Mouse (Mus musculus) heart, embryonic 12.5 days (tissue): ENCODE measurements around the gene Nsd2. TPM values are rescaled to one million over a fixed set of nuclear protein-coding genes. Genes with fewer than 3 reads are reported as not detected.

ENCODE experiments used
- ATAC-seq: fragments of 200-750 bp; cut with Nextera tagmentation; 2 replicates; pipeline ENCODE4 v1.8.0; 2017; ENCODE audit warnings: moderate TSS enrichment, moderate library complexity; ENCODE audit not compliant: insufficient number of reproducible peaks, low FRiP score
- H3K27ac ChIP-seq: fragments of 300-500 bp; sonication (generic); 2 replicates; pipeline ENCODE4 v1.5.1; 2016; ENCODE audit warnings: mild to moderate bottlenecking, moderate library complexity; ENCODE audit not compliant: poor library complexity, severe bottlenecking
- H3K27me3 ChIP-seq: fragments of 300-500 bp; sonication (generic); replicated peaks from 2 replicates; pipeline ENCODE4 v1.6.1; 2016; ENCODE audit warnings: mild to moderate bottlenecking, moderate library complexity
- H3K36me3 ChIP-seq: fragments of 300-500 bp; sonication (generic); 2 replicates; pipeline ENCODE4 v1.6.1; 2016; ENCODE audit warnings: mild to moderate bottlenecking, moderate library complexity
- H3K4me1 ChIP-seq: fragments of 300-500 bp; sonication (generic); replicated peaks from 2 replicates; pipeline ENCODE4 v1.6.1; 2016; ENCODE audit warnings: mild to moderate bottlenecking
- H3K4me2 ChIP-seq: fragments of 300-500 bp; sonication (generic); 2 replicates; pipeline ENCODE4 v1.6.1; 2016; ENCODE audit warnings: mild to moderate bottlenecking, moderate library complexity
- H3K4me3 ChIP-seq: fragments of 300-500 bp; sonication (generic); 2 replicates; pipeline ENCODE4 v1.5.1; 2016; ENCODE audit warnings: mild to moderate bottlenecking
- H3K9ac ChIP-seq: fragments of 300-500 bp; sonication (generic); 2 replicates; pipeline ENCODE4 v1.6.1; 2016; ENCODE audit warnings: mild to moderate bottlenecking, moderate library complexity
- H3K9me3 ChIP-seq: fragments of 300-500 bp; sonication (generic); replicated peaks from 2 replicates; pipeline ENCODE4 v1.6.1; 2016; ENCODE audit warnings: mild to moderate bottlenecking, moderate library complexity
- WGBS: fragments of 180-500 bp; shearing (Covaris S2); methylation state at CpG from one replicate; pipeline ENCODE4 v1.1.7; 2016; 5-methylcytosine and 5-hydroxymethylcytosine counted together
- polyA plus RNA-seq: library from polyadenylated mRNA; unstranded; fragments of >200 nt; fragmentation: Nextera tagmentation; extraction: Ambion mirVana; gene quantifications from 2 replicates; pipeline ENCODE4 v1.2.1, GENCODE M21; 2016

The Nsd2 gene
- polyA plus RNA-seq, 1 experiment from 2014 or later = 43.7 TPM

DNA sequence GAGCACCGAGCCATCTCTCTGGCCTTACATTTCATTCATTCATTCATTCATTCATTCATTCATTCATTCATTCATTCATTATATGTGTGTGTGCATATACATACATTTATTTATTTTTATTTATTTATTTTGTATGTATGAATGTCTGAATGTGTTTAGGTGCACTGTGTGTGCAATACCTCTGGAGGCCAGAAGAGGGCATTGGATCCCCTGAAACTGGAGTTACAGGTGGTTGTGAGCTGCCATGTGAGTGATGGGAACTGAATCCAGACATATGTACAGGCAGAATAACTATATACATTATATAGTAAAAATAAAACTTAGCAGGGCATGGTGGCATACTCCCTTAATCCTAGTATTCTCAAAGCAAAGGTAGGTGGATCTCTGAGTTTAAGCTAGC, 32.6 kb downstream of the Nsd2 start:
- ATAC-seq = no peak
- H3K36me3 ChIP-seq = peaks cover 51% of the 10 kb centered on the region
- WGBS = 97% methylated on average over 1 of the region's 1 CpGs

DNA sequence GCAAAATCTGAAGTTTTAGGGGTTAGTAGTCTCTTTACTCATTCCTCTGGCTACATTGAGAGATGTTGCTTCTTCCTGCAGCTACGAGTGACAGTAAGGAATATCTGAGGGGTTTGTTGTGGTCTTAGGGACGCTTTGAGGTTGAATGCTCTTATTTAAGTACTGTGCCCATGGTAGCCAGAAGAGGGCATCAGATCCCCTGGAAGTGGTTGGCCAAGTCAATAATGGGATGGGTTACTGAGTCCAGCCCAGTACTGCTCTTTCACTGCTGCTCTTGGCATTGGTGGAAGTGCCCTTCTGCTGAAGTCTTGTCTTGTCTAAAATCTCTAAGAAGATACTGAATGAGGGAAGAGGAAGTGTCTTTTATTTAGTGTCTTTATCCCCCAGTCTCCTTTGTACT, 33.5 kb downstream of the Nsd2 start:
- Histone ChIP-seq H3K36me3 (peaks cover 60% of the 10 kb centered on the region), H3K9me3 (no peaks in the 10 kb centered on the region), H3K9ac (no peak overlapping the region), H3K4me3 (no peak overlapping the region), H3K4me1 (no peaks in the 10 kb centered on the region), H3K27me3 (no peaks in the 10 kb centered on the region), H3K4me2 (no peak overlapping the region), H3K27ac (no peak overlapping the region)
- 81% methylated on average over 2 of the region's 2 CpGs for WGBS
- ATAC-seq = no peak

More for the DNA sequence above, 32.6 kb downstream of the Nsd2 start:
- no peak overlapping the region for H3K4me3 ChIP-seq
- no peaks in the 10 kb centered on the region for H3K9me3 ChIP-seq
- no peaks in the 10 kb centered on the region for H3K27me3 ChIP-seq
- H3K9ac ChIP-seq = no peak overlapping the region
- no peak overlapping the region for H3K4me2 ChIP-seq
- H3K4me1 ChIP-seq = no peaks in the 10 kb centered on the region
- H3K27ac ChIP-seq = no peak overlapping the region

DNA sequence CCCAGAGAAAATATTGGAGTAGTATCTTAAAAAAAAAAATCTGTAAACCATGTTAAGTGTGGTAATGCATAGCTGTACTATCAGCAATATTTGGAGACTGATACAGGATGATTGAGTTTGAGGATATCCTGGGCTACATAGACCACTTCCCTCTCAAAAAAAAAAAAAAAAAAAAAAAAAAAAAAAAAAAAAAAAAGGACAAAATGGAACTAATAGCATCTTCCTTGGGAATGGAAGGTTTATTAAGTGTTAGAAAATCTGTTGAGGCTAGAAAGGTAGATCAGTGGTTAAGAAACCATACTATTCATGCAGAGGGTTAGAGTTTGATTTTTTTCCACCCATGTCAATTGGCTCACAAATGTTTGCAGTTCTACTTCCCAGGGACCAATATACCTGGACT, 37.2 kb downstream of the Nsd2 start:
- Histone ChIP-seq H3K4me2 (no peak overlapping the region), H3K9me3 (peaks cover 3% of the 10 kb centered on the region; the same call in 1 of the 2 replicates), H3K27me3 (no peaks in the 10 kb centered on the region), H3K27ac (no peak overlapping the region), H3K4me3 (no peak overlapping the region), H3K4me1 (no peaks in the 10 kb centered on the region), H3K36me3 (peaks cover 73% of the 10 kb centered on the region), H3K9ac (no peak overlapping the region)
- no peak for ATAC-seq

DNA sequence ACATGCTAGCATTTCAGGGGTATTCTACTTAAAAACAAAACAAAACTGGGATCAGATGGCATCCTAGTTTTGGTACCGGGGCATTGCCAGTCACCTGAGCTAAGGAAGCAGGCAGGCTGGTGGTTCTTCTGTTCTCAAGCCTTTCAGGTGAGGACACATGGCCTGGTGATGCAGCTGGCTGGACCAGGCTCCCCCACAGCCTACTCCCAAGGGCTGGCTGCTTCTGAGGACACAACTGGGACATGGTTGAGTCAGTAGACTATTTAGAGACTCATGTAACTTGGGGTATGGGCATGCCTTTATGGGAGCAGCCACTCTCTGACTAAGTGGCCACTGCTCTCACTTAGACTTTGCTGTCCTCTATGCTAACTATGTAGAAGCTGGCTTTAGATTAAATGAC, 54.9 kb downstream of the Nsd2 start:
- no peaks in the 10 kb centered on the region for H3K9me3 ChIP-seq
- H3K4me2 ChIP-seq = no peak overlapping the region
- H3K4me1 ChIP-seq = no peaks in the 10 kb centered on the region
- peaks cover 66% of the 10 kb centered on the region for H3K36me3 ChIP-seq
- H3K27me3 ChIP-seq = no peaks in the 10 kb centered on the region
- H3K4me3 ChIP-seq = no peak overlapping the region
- ATAC-seq = no peak
- no peak overlapping the region for H3K9ac ChIP-seq
- no peak overlapping the region for H3K27ac ChIP-seq
- WGBS = 88% methylated on average over 1 of the region's 1 CpGs

DNA sequence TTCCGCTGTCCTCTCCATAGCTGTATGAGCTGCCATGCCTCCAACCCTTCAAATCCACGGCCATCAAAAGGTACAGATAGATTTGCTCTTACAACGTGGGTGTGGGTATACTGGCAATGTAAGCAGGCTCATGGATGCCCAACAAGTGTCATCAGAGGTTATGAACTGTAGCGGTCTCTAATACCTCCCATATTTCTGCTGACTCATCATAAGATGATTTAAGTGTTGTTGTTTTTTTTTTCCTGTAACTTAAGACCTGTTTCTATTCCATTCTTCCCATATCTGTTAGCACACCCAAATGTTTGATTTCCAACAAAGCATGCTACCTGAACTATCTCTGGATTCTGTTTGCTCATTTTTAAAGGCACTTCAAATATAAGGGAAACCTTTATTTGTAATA, 60.6 kb downstream of the Nsd2 start:
- no peak overlapping the region for H3K27ac ChIP-seq
- no peaks in the 10 kb centered on the region for H3K4me1 ChIP-seq
- no peak overlapping the region for H3K4me3 ChIP-seq
- H3K9me3 ChIP-seq = no peaks in the 10 kb centered on the region
- no peak for ATAC-seq
- WGBS = 90% methylated on average over 4 of the region's 4 CpGs
- peaks cover 86% of the 10 kb centered on the region for H3K36me3 ChIP-seq
- H3K9ac ChIP-seq = no peak overlapping the region
- H3K4me2 ChIP-seq = no peak overlapping the region
- H3K27me3 ChIP-seq = no peaks in the 10 kb centered on the region

DNA sequence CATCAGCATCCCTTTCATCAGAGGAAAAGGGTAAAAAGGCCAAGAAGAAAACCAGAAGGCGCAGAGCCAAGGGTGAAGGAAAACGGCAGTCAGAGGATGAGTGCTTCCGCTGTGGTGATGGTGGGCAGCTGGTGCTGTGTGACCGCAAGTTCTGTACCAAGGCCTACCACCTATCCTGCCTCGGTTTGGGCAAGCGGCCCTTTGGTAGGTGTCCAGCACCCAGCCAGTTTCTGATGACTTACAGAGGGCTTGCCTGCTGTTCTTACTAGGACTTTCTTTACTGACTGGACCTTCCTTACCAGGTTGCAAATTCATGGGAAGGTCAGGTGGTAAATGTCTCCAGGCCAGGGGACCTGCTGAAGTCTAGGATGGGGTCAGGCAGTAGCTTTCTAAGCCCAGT, 72.9 kb downstream of the Nsd2 start:
- Histone ChIP-seq H3K4me2 (no peak overlapping the region), H3K27ac (no peak overlapping the region), H3K27me3 (no peaks in the 10 kb centered on the region), H3K4me1 (no peaks in the 10 kb centered on the region), H3K9ac (no peak overlapping the region), H3K36me3 (peaks cover 95% of the 10 kb centered on the region), H3K9me3 (no peaks in the 10 kb centered on the region), H3K4me3 (no peak overlapping the region)
- ATAC-seq = no peak
- WGBS = 90% methylated on average over 6 of the region's 6 CpGs

DNA sequence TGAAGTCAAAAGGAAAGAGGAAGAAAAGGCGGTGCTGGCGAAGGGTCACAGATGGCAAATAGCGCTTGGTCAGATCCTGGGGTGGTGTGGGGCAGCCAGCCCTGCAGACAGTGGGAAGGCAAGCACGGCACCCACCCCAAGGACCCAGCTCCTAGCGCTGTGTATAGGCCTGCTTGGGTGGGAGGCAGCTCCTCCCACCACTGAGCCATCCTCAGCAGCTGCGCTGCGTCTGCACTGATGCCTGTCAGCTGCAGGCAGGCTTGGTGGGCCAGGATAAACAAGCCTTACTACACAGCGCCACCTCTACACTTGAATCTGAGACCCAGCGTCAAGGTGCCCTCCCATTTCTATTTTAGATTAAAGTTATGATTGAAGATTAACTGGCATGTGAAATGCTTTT, 74.6 kb downstream of the Nsd2 start:
- peaks cover 96% of the 10 kb centered on the region for H3K36me3 ChIP-seq
- H3K4me3 ChIP-seq = no peak overlapping the region
- no peaks in the 10 kb centered on the region for H3K4me1 ChIP-seq
- no peaks in the 10 kb centered on the region for H3K9me3 ChIP-seq
- WGBS = 84% methylated on average over 9 of the region's 9 CpGs
- H3K9ac ChIP-seq = no peak overlapping the region
- H3K27me3 ChIP-seq = no peaks in the 10 kb centered on the region
- H3K4me2 ChIP-seq = no peak overlapping the region
- no peak overlapping the region for H3K27ac ChIP-seq
- no peak for ATAC-seq

DNA sequence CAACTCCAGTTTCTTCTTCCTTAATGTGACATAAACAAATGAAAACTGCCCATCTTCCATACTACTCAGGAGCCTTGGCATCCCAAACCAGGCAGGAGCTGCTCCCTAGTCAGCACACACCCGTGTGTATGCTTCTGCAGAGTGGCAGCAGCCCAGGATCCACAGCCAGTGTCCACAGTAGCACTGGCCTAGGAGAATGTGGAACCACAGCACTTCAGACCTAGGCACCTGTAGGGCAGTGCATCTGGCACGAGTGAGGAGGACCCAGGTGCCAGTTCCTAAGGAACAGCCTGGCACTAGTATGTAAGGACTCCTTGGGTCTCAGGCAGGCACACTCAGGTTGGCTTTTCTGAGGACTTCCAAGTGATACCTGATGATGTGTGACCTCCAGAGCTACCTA, 76.6 kb downstream of the Nsd2 start:
- Histone ChIP-seq H3K27me3 (no peaks in the 10 kb centered on the region), H3K4me1 (no peaks in the 10 kb centered on the region), H3K4me2 (no peak overlapping the region), H3K4me3 (no peak overlapping the region), H3K9ac (no peak overlapping the region), H3K9me3 (no peaks in the 10 kb centered on the region), H3K27ac (no peak overlapping the region), H3K36me3 (peaks cover 96% of the 10 kb centered on the region)
- ATAC-seq = no peak
- WGBS = 88% methylated on average over 2 of the region's 2 CpGs

DNA sequence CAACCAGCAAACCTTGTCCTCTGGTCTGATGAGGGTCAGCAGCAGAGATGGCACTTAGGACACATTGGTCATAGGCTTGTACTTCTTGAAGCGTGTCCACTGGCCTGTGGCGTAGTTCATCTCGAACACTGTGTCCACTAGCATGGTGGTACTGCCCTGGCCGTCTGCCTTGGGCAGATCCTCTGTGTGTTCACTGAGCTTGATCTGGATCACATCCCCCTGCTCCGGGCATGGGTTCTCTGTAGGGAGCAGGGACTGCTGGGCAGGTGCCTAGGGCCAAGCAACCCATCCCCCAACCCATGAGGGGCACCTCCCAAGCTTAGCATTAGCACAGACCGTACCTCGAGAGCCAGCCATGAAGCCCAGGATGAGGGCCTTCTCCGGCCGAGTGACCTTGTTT, 78.1 kb downstream of the Nsd2 start:
- 87% methylated on average over 9 of the region's 9 CpGs for WGBS
- H3K9me3 ChIP-seq = no peaks in the 10 kb centered on the region

DNA sequence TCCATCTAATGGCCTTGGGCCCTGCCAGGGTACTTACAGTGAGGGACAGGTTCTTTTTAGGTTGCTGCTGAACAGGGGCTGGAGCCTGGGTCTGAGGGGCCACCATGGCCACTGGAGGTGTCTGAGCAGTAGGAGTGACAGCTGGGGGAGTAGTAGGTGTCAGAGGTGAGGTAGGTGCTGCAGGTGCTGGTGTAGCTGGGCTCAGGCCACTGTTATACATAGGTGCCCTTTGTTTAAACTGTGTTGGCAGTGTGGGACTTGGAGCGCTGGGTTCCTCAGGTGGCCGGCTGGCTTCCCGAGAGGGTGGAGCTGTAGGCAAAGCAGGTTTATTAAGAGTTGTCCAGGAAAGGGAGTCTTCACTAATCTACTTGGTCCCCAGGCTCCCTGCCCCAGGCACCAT, 78.7 kb downstream of the Nsd2 start:
- ATAC-seq = no peak
- Histone ChIP-seq H3K9me3 (no peaks in the 10 kb centered on the region), H3K9ac (no peak overlapping the region), H3K4me3 (no peak overlapping the region), H3K27ac (no peak overlapping the region), H3K4me2 (no peak overlapping the region), H3K27me3 (no peaks in the 10 kb centered on the region), H3K36me3 (peaks cover 90% of the 10 kb centered on the region), H3K4me1 (no peaks in the 10 kb centered on the region)
- 100% methylated on average over 3 of the region's 3 CpGs for WGBS

More for the DNA sequence above, 78.1 kb downstream of the Nsd2 start:
- Histone ChIP-seq H3K27me3 (no peaks in the 10 kb centered on the region), H3K36me3 (peaks cover 93% of the 10 kb centered on the region), H3K27ac (no peak overlapping the region), H3K4me3 (no peak overlapping the region), H3K4me1 (no peaks in the 10 kb centered on the region), H3K9ac (no peak overlapping the region), H3K4me2 (no peak overlapping the region)
- peak; percentile 41; the same call in 1 of the 2 replicates for ATAC-seq

DNA sequence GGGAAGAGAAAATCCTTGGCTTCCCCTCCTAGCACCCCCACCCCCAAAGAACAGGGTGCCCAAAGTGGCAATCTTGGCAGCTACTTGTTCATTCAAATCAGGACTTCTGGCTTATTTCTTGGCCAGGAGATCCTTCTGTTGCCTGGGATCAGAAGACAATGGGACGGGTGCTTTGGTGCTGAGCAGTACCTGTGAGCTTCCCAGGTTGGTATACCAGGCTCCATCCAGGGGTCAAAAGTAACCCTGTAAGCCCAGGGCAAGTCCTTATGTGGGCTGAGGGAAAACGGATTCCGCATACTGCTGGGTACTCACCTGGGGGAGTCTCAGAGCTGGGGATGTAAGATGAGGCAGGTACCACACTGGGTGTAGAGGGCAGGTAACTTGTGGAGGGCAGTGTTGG, 79.6 kb downstream of the Nsd2 start:
- no peak for ATAC-seq

DNA sequence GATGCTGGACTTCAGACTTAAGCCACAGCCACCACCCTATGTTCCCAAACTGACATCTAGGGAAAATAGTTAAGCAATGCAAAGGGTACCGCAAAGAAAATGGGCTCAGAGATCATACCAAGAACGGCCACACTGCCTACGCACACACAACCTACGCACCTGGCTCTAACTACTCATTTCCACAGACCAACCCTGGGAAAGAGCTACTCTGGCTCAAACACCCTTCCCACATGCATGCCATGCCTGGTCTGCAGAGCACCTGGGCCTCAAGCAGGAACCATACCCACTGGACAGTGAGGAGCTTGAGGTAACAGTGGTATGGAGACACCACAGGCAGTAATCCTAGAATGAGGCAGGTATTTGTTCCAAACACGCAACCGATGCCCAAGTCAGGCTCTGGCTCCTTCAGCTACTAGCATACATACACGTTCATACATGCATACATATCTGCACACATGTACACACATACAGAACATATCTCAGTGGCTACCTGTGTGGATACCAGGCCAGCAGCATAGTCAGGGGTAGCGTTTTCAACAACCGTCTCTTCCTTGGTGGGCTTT, 80.3 kb downstream of the Nsd2 start:
- Histone ChIP-seq H3K36me3 (peaks cover 75% of the 10 kb centered on the region), H3K27ac (no peak overlapping the region), H3K9me3 (no peaks in the 10 kb centered on the region), H3K4me1 (no peaks in the 10 kb centered on the region), H3K4me3 (no peak overlapping the region), H3K9ac (no peak overlapping the region), H3K27me3 (no peaks in the 10 kb centered on the region), H3K4me2 (no peak overlapping the region)
- no peak for ATAC-seq
- 94% methylated on average over 9 of the region's 9 CpGs for WGBS

More for the DNA sequence above, 79.6 kb downstream of the Nsd2 start:
- no peaks in the 10 kb centered on the region for H3K4me1 ChIP-seq
- 89% methylated on average over 3 of the region's 3 CpGs for WGBS
- no peak overlapping the region for H3K9ac ChIP-seq
- H3K9me3 ChIP-seq = no peaks in the 10 kb centered on the region
- peaks cover 82% of the 10 kb centered on the region for H3K36me3 ChIP-seq
- no peak overlapping the region for H3K27ac ChIP-seq
- H3K27me3 ChIP-seq = no peaks in the 10 kb centered on the region
- no peak overlapping the region for H3K4me3 ChIP-seq
- no peak overlapping the region for H3K4me2 ChIP-seq
